Mouse (Mus musculus) bone marrow, adult 2 months (tissue): ENCODE results near the gene Hist1h2bf. TPM values are rescaled to one million over a fixed set of nuclear protein-coding genes. Genes with fewer than 3 reads are reported as not detected.
"Not testable (repeated sequence)": the region's sequence is repeated elsewhere in the genome, so short reads cannot be mapped to it uniquely, and the experiment has no call there.

ENCODE experiments used
- H3K27ac ChIP-seq: fragments of 200-500 bp; 2 replicates; pipeline ENCODE4 v1.5.1; 2012; ENCODE audit warnings: low read depth, mild to moderate bottlenecking, control low read depth, inconsistent platforms, low read length; ENCODE audit not compliant: control insufficient read depth, poor library complexity, insufficient read depth
- H3K4me1 ChIP-seq: fragments of 200-500 bp; 2 replicates; pipeline ENCODE4 v1.6.1; 2011; ENCODE audit warnings: low read length; ENCODE audit not compliant: control insufficient read depth, insufficient read depth
- H3K4me3 ChIP-seq: fragments of 200-500 bp; replicated peaks from 2 replicates; pipeline ENCODE3; 2011; ENCODE audit warnings: mild to moderate bottlenecking, low read depth, low read length, control low read depth; ENCODE audit not compliant: control insufficient read depth
- CTCF ChIP-seq: fragments of 200-500 bp; IDR thresholded peaks from 2 replicates; pipeline ENCODE4 v1.5.1; 2011; ENCODE audit warnings: low read length, control low read depth; ENCODE audit not compliant: control insufficient read depth, insufficient read depth
- POLR2A ChIP-seq: fragments of 200-500 bp; IDR thresholded peaks from 2 replicates; pipeline ENCODE4 v1.6.1; 2011; ENCODE audit warnings: low read depth, mild to moderate bottlenecking, control low read depth, low read length, borderline replicate concordance; ENCODE audit not compliant: control insufficient read depth
- WGBS: fragments of 180-500 bp; shearing (Covaris S2); methylation state at CpG from one replicate; pipeline ENCODE4 v1.1.7; 2018; 5-methylcytosine and 5-hydroxymethylcytosine counted together
- polyA plus RNA-seq: library from polyadenylated mRNA; stranded (reverse); fragments of >200 nt; gene quantifications from 2 replicates; pipeline ENCODE4 v1.2.4, GENCODE M21; 2011; ENCODE audit warnings: low replicate concordance; ENCODE audit not compliant: missing spikeins, insufficient read depth, insufficient read length

Hist1h2bf gene
- polyA plus RNA-seq, 1 experiment: 32.4 TPM

DNA sequence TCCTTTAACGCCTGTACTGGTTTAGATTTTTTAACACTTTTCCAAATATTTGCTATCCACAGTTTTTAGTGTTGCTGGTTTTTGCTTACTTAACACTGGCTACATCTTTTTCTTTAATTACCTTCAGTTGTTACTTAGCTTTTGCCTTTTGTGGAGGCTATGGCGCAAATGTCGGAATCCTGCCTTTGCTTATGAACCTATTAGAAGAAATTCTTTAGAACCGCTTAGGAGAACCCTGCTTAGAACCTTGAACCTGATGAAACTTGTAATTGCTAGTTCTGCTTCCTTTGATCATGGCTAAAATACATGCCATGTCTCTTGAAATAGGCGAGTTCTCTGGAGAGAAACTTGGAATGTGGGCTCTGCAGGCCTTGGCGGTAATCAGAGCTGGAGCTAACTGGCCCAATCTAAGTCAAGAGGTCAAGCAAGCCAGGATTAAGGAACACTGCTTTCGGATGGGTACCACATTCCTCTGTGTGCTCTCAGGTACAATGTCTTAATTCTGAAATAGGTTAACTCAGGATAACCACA is 2.4 kb upstream of the Hist1h2bf start:
- TF ChIP-seq POLR2A (no peak), CTCF (no peak)
- no peaks in the 10 kb centered on the region; the same call in 1 of the 2 replicates for H3K4me1 ChIP-seq
- 41% methylated on average over 7 of the region's 7 CpGs for WGBS
- H3K27ac ChIP-seq: peak overlapping the region; percentile 93
- H3K4me3 ChIP-seq: peak overlapping the region; percentile 54

- peak overlapping the region; percentile 63 for H3K4me3 ChIP-seq
- 2% methylated on average over 16 of the region's 40 CpGs for WGBS
Observed at GRCm38 (mm10) chr13:23575864-23576313, 1.9 kb upstream of the Hist1h2bf start.

DNA sequence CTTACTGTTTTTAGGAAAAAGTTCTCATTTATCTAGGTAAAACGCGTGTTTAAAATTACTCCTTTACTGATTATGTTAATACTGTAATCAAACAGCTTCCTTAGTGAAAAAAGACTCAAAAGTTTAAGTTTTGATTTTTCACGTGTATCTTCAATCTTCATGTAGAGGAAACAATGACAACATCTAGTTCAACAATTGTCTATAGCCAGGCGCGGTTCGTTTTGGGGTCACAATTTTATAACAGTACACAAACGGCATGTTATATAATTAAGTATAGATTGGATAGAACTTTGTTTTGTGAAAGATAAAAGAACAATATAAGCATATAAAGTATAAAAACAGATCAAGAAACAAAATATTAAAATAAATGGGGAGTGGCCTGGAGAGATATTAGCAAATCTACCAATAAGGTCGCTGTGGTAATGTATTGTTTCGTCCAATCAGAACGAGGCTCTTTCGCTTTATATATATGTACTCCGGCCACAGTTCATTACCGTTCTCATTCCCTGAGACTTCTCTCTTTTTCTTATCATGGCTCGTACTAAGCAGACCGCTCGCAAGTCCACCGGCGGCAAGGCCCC is 1.4 kb upstream of the Hist1h2bf start, which contains the start of gene Hist1h3d:
Hist1h3d (plus strand) TSS at position 493 of the 581 bp plus-strand sequence.
- Histone ChIP-seq H3K27ac (peak within 1 kb of the TSS; percentile 95), H3K4me1 (no peaks in the 10 kb centered on the region; the same call in 1 of the 2 replicates), H3K4me3 (peak within 1 kb of the TSS; percentile 63)
- under 1% methylated on average over 18 of the region's 18 CpGs for WGBS
- TF ChIP-seq POLR2A (no peak), CTCF (no peak)

More at GRCm38 (mm10) chr13:23575864-23576313, 1.9 kb upstream of the Hist1h2bf start:
- not testable (repeated sequence) for H3K4me1 ChIP-seq
- peak; percentile 93; the same call in 1 of the 2 replicates for TF ChIP-seq POLR2A
- H3K27ac ChIP-seq: peak overlapping the region; percentile 93

DNA sequence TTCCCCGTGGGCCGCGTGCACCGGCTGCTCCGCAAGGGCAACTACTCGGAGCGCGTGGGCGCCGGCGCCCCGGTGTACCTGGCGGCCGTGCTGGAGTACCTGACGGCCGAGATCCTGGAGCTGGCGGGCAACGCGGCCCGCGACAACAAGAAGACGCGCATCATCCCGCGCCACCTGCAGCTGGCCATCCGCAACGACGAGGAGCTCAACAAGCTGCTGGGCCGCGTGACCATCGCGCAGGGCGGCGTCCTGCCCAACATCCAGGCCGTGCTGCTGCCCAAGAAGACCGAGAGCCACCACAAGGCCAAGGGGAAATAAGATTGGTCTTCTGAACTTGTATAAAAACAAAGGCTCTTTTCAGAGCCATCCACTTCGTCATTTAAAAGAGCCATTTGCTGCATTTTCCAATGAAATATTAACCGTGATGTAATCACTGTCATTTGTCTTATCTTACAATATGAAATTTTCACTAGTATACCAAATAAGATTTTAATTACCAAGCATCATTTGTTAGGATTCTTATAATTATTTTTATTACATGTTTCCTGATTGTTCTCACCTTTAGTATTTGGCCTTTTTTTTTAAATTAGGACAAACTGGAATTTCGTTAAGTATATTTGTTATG is 662 bp upstream of the Hist1h2bf start:
- H3K4me1 ChIP-seq: not testable (repeated sequence)
- peak overlapping the region; percentile 95 for H3K27ac ChIP-seq
- TF ChIP-seq POLR2A: peak; percentile 86; the same call in 1 of the 2 replicates
- under 1% methylated on average over 15 of the region's 39 CpGs for WGBS
- H3K4me3 ChIP-seq: peak overlapping the region; percentile 45

DNA sequence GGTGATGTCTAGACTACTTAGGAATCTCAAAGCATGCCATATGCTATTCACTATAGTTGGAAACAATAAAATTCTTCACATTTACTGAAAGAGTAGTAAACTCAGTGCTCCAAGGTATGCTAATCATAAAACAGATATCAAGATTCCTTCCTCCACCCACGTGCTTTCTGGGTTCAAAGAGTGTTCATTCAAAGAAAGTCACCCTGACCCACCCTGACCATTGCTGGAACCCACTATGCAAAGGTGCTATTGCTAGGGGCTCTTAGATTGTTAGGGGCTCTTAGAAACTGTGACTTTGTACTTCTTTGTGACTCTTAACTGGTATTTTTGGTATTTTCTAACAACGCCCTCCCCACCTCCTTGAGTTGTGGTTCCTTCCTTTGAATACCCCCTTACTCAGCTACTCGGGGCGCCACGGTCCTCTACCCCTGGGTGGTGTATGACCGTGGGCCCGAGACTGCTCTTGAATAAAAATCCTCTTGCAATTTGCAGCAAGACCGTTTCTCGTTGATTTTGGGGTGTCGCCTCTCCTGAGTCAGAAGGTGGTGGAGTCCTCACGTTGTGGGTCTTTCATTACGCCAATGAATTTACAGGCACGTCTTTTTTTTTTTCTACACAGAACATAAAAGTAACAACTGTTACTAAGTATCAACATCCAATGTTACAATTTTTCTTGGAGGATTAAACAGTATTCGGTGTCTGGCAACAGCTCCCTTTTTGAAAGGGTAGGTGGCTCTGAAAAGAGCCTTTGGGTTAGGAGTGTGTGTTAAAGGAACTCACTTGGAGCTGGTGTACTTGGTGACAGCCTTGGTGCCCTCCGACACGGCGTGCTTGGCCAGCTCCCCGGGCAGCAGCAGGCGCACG is 730 bp downstream of the Hist1h2bf start:
- H3K4me1 ChIP-seq: not testable (repeated sequence)
- Histone ChIP-seq H3K4me3 (peak overlapping the region; percentile 41), H3K27ac (peak overlapping the region; percentile 96)
- 6% methylated on average over 20 of the region's 20 CpGs for WGBS

- peak overlapping the region; percentile 54 for H3K4me3 ChIP-seq
Observed at GRCm38 (mm10) chr13:23572218-23573033, 1.6 kb downstream of the Hist1h2bf start.

GRCm38 (mm10) chr13:23571504-23572217 is 2.3 kb downstream of the Hist1h2bf start:
- Histone ChIP-seq H3K27ac (peak overlapping the region; percentile 97), H3K4me3 (peak overlapping the region; percentile 59)
- not testable (repeated sequence) for H3K4me1 ChIP-seq
- WGBS: under 1% methylated on average over 17 of the region's 34 CpGs
- TF ChIP-seq POLR2A: peak; percentile 98; the same call in 1 of the 2 replicates

More at GRCm38 (mm10) chr13:23572218-23573033, 1.6 kb downstream of the Hist1h2bf start:
- Histone ChIP-seq H3K4me1 (no peaks in the 10 kb centered on the region; the same call in 1 of the 2 replicates), H3K27ac (no peak overlapping the region)
- no peak for TF ChIP-seq POLR2A
- no peak for TF ChIP-seq CTCF
- WGBS: 30% methylated on average over 2 of the region's 2 CpGs
